9 mouse cellular contexts compared by ENCODE assay signal in genomic region chr8:57615016-57615657, GRCm38 (mm10). TPM values are rescaled to one million over a fixed set of nuclear protein-coding genes. Genes with fewer than 3 reads are reported as not detected.
A peak's percentile ranks its signal among the peaks of the same experiment; 100 is the strongest.
DNase-seq lines count a peak whose midpoint lies in the region; ATAC-seq lines count a peak whose summit lies in the region.
"Had no signal": no experiment of that assay in that cellular context is flagged by ENCODE, and none has a peak within 500 bp of the region (broad histone marks: within the 10 kb centered on the region; RNA-seq: fewer than 3 reads in every experiment).

No protein-coding gene starts in this region.

- peak; percentile 70 for ATAC-seq in megakaryocyte-erythroid progenitor cell, adult 5-6 weeks (replicated peaks; ENCODE audit: low FRiP score, low TSS enrichment, poor library complexity, severe bottlenecking)

- peak; percentile 45 for DNase-seq in left cerebral cortex, postnatal 4 days
- DNase-seq in left cerebral cortex, adult 8-10 months (ENCODE audit: low spot score in 2 of 2): no peak
- DNase-seq in cerebellum, adult 9-10 months: peak; percentile 85
- peak; percentile 36 for DNase-seq in kidney, adult 11 months
- DNase-seq in frontal cortex, adult 2 months (ENCODE audit: extremely low spot score in 1 of 2, low spot score in 1 of 2): no peak
- DNase-seq in layer of hippocampus, postnatal 36 days: no peak
- no peak for DNase-seq in right cerebral cortex, adult 2 months (ENCODE audit: low spot score in 2 of 2)

- intact Hi-C loops in left cerebral cortex, postnatal 4 days (cut with DNase I): no loop called here

RNA-seq across cellular contexts. Expression of gene Galnt7, which starts 37.7 kb away (rescaled TPM):
- total RNA-seq in left cerebral cortex, postnatal 4 days (2021): 10 to 100 TPM; 10.9 to 13.0 TPM
- total RNA-seq in left cerebral cortex, adult 8-10 months (2022): 10 to 100 TPM; 10.1 to 12.0 (median 10.4) TPM
- 9.5 and 15.4 TPM in 2 replicates for total RNA-seq in megakaryocyte-erythroid progenitor cell, adult 5-6 weeks (2014; fragmentation: Nextera tagmentation)
- total RNA-seq in megakaryocyte-erythroid progenitor cell, adult 5-6 weeks (2017): 17.9 and 22.0 TPM in 2 replicates
- polyA plus RNA-seq in frontal cortex, adult 2 months (2012; rRNA removed): 6.8 and 8.9 TPM in 2 replicates
- total RNA-seq in layer of hippocampus, postnatal 36 days (2021): 10 to 100 TPM; 10.1 to 10.4 TPM
- polyA plus RNA-seq: erythroblast, embryonic 14.5 days had no signal

Comparison
In these comparisons a context has a peak if more than half of its experiments do, and no peak if none do; other contexts are left out.
1. DNase-seq: peak in left cerebral cortex, postnatal 4 days (single experiment), cerebellum, adult 9-10 months (single experiment) and kidney, adult 11 months (single experiment); none in left cerebral cortex, adult 8-10 months (0 of 2), frontal cortex, adult 2 months (0 of 2), layer of hippocampus, postnatal 36 days (0 of 2) and right cerebral cortex, adult 2 months (0 of 2).